Mouse (Mus musculus) heart, adult 2 months (tissue): ENCODE measurements around the gene Gli2.

Experiments used
- EP300 ChIP-seq: fragments of 200-500 bp; IDR thresholded peaks from 2 replicates; pipeline ENCODE4 v1.6.1; 2011; ENCODE audit warnings: low read depth, low read length, control low read depth; ENCODE audit not compliant: insufficient read depth
- POLR2A ChIP-seq: fragments of 200-500 bp; IDR thresholded peaks from 2 replicates; pipeline ENCODE4 v1.6.1; 2011; ENCODE audit warnings: mild to moderate bottlenecking, low read depth, low read length, control low read depth; ENCODE audit not compliant: insufficient read depth

- TF ChIP-seq POLR2A (no peak), EP300 (no peak)
These were observed 135.7 kb downstream of the Gli2 start for GRCm38 (mm10) chr1:118917520-118918220.
